Mouse (Mus musculus) embryonic facial prominence, embryonic 11.5 days (tissue): ENCODE measurements around the gene Usb1. TPM values are rescaled to one million over a fixed set of nuclear protein-coding genes. Genes with fewer than 3 reads are reported as not detected.

Source experiments
- ATAC-seq: fragments of 200-750 bp; cut with Nextera tagmentation; replicated peaks from 2 replicates; pipeline ENCODE4 v1.8.0; 2017; ENCODE audit warnings: low read depth; ENCODE audit not compliant: insufficient number of reproducible peaks, low FRiP score, low TSS enrichment
- DNase-seq: peaks from one replicate; pipeline ENCODE4 v3.0.0-alpha.2; 2015; ENCODE audit warnings: low spot score
- H3K27ac ChIP-seq: fragments of 300-500 bp; sonication (generic); replicated peaks from 2 replicates; pipeline ENCODE4 v1.5.1; 2014; ENCODE audit warnings: mild to moderate bottlenecking, low read depth, low read length, control low read depth
- H3K27me3 ChIP-seq: fragments of 300-500 bp; sonication (generic); 2 replicates; pipeline ENCODE4 v1.6.1; 2014; ENCODE audit warnings: mild to moderate bottlenecking, low read length, moderate library complexity, mixed read lengths; ENCODE audit not compliant: control insufficient read depth, insufficient read depth
- H3K36me3 ChIP-seq: fragments of 300-500 bp; sonication (generic); replicated peaks from 2 replicates; pipeline ENCODE4 v1.6.1; 2014; ENCODE audit warnings: low read depth, mild to moderate bottlenecking, low read length, moderate library complexity, mixed read lengths; ENCODE audit not compliant: control insufficient read depth, insufficient read depth
- H3K4me1 ChIP-seq: fragments of 300-500 bp; sonication (generic); 2 replicates; pipeline ENCODE4 v1.6.1; 2014; ENCODE audit warnings: low read length, mixed read lengths; ENCODE audit not compliant: control insufficient read depth, insufficient read depth
- H3K4me2 ChIP-seq: fragments of 300-500 bp; sonication (generic); 2 replicates; pipeline ENCODE4 v1.6.1; 2014; ENCODE audit warnings: low read depth, mild to moderate bottlenecking, control low read depth, low read length, moderate library complexity
- H3K4me3 ChIP-seq: fragments of 300-500 bp; sonication (generic); 2 replicates; pipeline ENCODE4 v1.5.1; 2014; ENCODE audit warnings: low read depth, low read length, control low read depth
- H3K9ac ChIP-seq: fragments of 300-500 bp; sonication (generic); replicated peaks from 2 replicates; pipeline ENCODE4 v1.6.1; 2014; ENCODE audit warnings: mild to moderate bottlenecking, control low read depth, low read length
- H3K9me3 ChIP-seq: fragments of 300-500 bp; sonication (generic); replicated peaks from 2 replicates; pipeline ENCODE4 v1.6.1; 2016; ENCODE audit warnings: mild to moderate bottlenecking, low read length, inconsistent platforms, mixed read lengths; ENCODE audit not compliant: control insufficient read depth
- WGBS: fragments of 180-500 bp; shearing (Covaris S2); extraction: QIAGEN DNeasy Blood & Tissue Kit; methylation state at CpG from one replicate; pipeline ENCODE4 v1.1.7; 2014; 5-methylcytosine and 5-hydroxymethylcytosine counted together
- polyA plus RNA-seq: library from polyadenylated mRNA; unstranded; fragments of >200 nt; fragmentation: Nextera tagmentation; extraction: Ambion mirVana; gene quantifications from 2 replicates; pipeline ENCODE4 v1.2.1, GENCODE M21; 2014

Gene Usb1
- polyA plus RNA-seq, 1 experiment from 2014 or later: 36.5 TPM

DNA sequence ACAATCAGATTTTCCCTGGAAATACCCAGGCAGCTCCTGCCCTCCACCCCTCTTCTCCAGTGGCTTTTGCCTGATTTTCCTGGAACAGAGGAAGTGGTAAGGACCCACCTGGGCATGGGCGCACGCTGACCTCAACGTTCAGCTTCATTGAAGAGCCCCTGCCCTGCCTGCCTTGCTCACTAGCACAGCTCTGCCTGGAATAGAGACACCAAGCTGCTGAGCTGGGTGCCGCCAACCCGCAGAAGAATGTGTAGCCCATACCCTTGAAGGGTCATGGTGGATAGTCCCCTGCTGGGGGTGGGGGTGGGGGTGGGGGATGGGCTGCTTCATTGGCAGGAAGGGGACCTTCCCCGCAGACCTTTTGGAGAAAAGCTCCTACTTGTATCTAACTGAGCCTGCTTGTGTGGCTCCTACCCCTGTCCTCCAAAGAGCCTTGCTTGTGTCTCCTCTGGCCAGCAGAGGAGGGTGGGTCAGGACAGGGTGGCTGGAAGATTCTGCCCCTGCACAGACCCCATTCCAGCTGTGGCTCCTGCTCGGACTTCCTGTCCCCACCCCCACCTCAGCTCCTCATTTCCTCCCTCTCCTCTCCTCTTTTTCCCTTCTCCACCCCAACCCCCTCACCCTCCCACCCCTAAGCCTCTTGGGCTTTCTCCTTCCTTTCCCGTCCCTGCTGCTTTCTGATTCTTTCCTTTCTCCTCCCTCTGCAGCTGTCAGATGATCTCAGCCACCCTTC is 63.3 kb downstream of the Usb1 start:
- Histone ChIP-seq H3K36me3 (no peaks in the 10 kb centered on the region), H3K9ac (peak overlapping the region; percentile 27; the same call in 1 of the 2 replicates), H3K4me2 (no peak overlapping the region), H3K4me3 (no peak overlapping the region), H3K9me3 (no peaks in the 10 kb centered on the region), H3K27me3 (no peaks in the 10 kb centered on the region), H3K4me1 (no peaks in the 10 kb centered on the region), H3K27ac (0 out of 2 replicates have a peak overlapping the region, but pooled peaks have one; percentile 14)
- WGBS: 31% methylated on average over 8 of the region's 8 CpGs
- ATAC-seq (no peak), DNase-seq (no peak)

DNA sequence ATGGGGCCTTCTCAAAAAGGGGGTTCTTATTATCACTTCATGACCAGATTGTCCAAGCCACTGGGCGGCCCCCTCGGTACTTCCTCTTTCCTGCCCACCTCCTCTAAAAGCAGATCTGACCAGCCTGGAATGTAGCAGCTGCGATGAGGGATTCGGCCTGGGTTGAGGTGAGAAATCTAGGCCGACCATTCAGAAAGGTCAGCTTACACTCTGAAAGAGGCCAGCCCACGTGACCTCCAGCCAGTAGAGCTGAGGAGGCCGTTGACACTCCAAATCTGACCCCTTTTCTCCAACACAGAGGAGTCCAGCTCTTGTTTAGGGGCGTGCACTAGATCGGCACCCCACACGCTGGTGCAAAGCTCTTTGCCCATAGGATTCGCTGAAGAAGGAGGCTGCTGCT is 64.7 kb downstream of the Usb1 start:
- H3K4me1 ChIP-seq: no peaks in the 10 kb centered on the region
- no peaks in the 10 kb centered on the region for H3K36me3 ChIP-seq
- no peak overlapping the region for H3K4me2 ChIP-seq
- WGBS: 47% methylated on average over 11 of the region's 11 CpGs
- DNase-seq (no peak), ATAC-seq (no peak)
- no peaks in the 10 kb centered on the region for H3K9me3 ChIP-seq
- H3K9ac ChIP-seq: no peak overlapping the region
- no peak overlapping the region for H3K4me3 ChIP-seq
- no peak overlapping the region for H3K27ac ChIP-seq
- no peaks in the 10 kb centered on the region for H3K27me3 ChIP-seq

Other genes with a start within 250 kb of the Usb1 start
- 3.9 and 4.9 TPM in 2 replicates for gene Kifc3, start 129.5 kb upstream of the Usb1 start, polyA plus RNA-seq
- 0.10 and 0.32 TPM in 2 replicates for gene Cngb1, start 25.7 kb upstream of the Usb1 start, polyA plus RNA-seq
- not detected in 2 replicates for gene Tepp, start 21.7 kb upstream of the Usb1 start, polyA plus RNA-seq
- 6.6 and 7.2 TPM in 2 replicates for gene Zfp319, start 334 bp upstream of the Usb1 start, polyA plus RNA-seq
- 8.9 and 9.9 TPM in 2 replicates for gene Mmp15, start 20.0 kb downstream of the Usb1 start, polyA plus RNA-seq
- gene Cfap20, start 102.6 kb downstream of the Usb1 start, polyA plus RNA-seq: 146 and 160 TPM in 2 replicates
- gene Csnk2a2, start 157.8 kb downstream of the Usb1 start, polyA plus RNA-seq: 14.6 and 19.9 TPM in 2 replicates
- gene Ccdc113, start 201.8 kb downstream of the Usb1 start, polyA plus RNA-seq: not detected in 2 replicates
- not detected in 2 replicates for gene Prss54, start 244.1 kb downstream of the Usb1 start, polyA plus RNA-seq